Comparison of ENCODE assay signal across 14 mouse cellular contexts in the genomic region with DNA sequence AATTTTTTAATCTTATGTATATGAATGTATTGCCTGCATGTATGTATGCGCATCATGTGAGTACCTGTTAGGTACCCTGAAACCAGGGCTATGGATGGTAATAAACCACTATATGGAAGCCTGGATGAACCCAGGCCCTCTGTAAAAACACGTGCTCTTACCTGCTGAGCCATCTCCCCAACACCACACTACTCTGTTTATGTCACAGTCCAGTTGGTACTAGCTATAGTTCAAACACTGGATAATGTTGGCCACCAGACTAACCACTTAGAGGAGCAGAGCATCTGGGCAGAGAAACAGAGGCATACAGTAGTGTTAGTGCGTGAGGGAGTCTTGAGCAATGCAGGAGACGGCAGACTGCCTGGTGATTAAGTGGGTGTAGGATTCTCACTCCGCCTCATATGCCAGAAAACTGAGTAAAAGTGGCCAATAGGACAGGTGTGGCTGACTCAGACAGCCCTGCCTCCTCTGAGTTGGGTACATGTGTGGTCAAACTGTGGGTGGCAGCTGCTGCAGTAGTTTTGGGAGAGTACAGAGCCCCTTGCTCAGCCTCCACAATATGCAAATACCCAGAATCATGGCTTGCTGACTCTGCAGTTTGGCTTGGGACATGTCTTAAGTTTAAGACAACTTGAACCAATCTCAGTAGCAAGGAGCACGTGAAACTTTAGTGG. TPM values are rescaled to one million over a fixed set of nuclear protein-coding genes. Genes with fewer than 3 reads are reported as not detected.
A peak's percentile ranks its signal among the peaks of the same experiment; 100 is the strongest.
DNase-seq lines count a peak whose midpoint lies in the region; ATAC-seq and TF ChIP-seq lines count a peak whose summit lies in the region.
"Had no signal": no experiment of that assay in that cellular context is flagged by ENCODE, and none has a peak within 500 bp of the region (broad histone marks: within the 10 kb centered on the region; RNA-seq: fewer than 3 reads in every experiment).

No protein-coding gene starts in this region.

- no peak overlapping the region for H3K4me3 ChIP-seq in gastrocnemius, adult 2 months
- no peak overlapping the region for H3K4me3 ChIP-seq in lung, embryonic 16.5 days (ENCODE audit: low read length)
- no peak overlapping the region for H3K4me3 ChIP-seq in ES-E14 (ENCODE audit: insufficient read depth in 1 of 2, low read depth in 1 of 2, low read length in 2 of 2, poor library complexity in 1 of 2, severe bottlenecking in 1 of 2)
- no peak overlapping the region for H3K4me3 ChIP-seq in olfactory bulb, adult 2 months (ENCODE audit: insufficient read depth, low read depth, low read length)
- H3K4me3 ChIP-seq in forebrain, embryonic 12.5 days (replicated peaks), result no peak overlapping the region
- no peak overlapping the region for H3K4me3 ChIP-seq in midbrain, embryonic 16.5 days (ENCODE audit: low read depth, low read length)
- H3K4me3 ChIP-seq: embryonic facial prominence, embryonic 13.5 days; heart, embryonic 15.5 days; midbrain, embryonic 12.5 days; neural tube, embryonic 15.5 days had no signal

- no peak for TF ChIP-seq CTCF in gastrocnemius, adult 2 months (IDR thresholded peaks at IDR 0.05)
- TF ChIP-seq CTCF in olfactory bulb, adult 2 months (IDR thresholded peaks at IDR 0.05; ENCODE audit: insufficient read depth, low read depth, low read length), result no peak

- H3K27me3 ChIP-seq in lung, embryonic 16.5 days (ENCODE audit: control insufficient read depth, insufficient read depth, low read depth, low read length), result no peaks in the 10 kb centered on the region
- no peaks in the 10 kb centered on the region for H3K27me3 ChIP-seq in forebrain, embryonic 12.5 days
- no peaks in the 10 kb centered on the region for H3K27me3 ChIP-seq in midbrain, embryonic 16.5 days (ENCODE audit: control insufficient read depth, insufficient read depth, low read depth, low read length)
- H3K27me3 ChIP-seq: embryonic facial prominence, embryonic 13.5 days; heart, embryonic 15.5 days; midbrain, embryonic 12.5 days; neural tube, embryonic 15.5 days had no signal

- H3K36me3 ChIP-seq in lung, embryonic 16.5 days (ENCODE audit: control insufficient read depth, insufficient read depth, low read length), result no peaks in the 10 kb centered on the region
- H3K36me3 ChIP-seq in ES-E14 (ENCODE audit: control insufficient read depth, insufficient read depth, low read length, poor library complexity, severe bottlenecking), result no peaks in the 10 kb centered on the region
- H3K36me3 ChIP-seq in forebrain, embryonic 12.5 days (replicated peaks), result no peaks in the 10 kb centered on the region
- H3K36me3 ChIP-seq in midbrain, embryonic 16.5 days (ENCODE audit: control insufficient read depth, insufficient read depth, low read length), result no peaks in the 10 kb centered on the region
- H3K36me3 ChIP-seq: embryonic facial prominence, embryonic 13.5 days; heart, embryonic 15.5 days; midbrain, embryonic 12.5 days; neural tube, embryonic 15.5 days had no signal

- no peak for DNase-seq in gastrocnemius, adult 2 months
- no peak for DNase-seq in gastrocnemius, adult 8-10 months (ENCODE audit: low spot score in 2 of 2)
- no peak for DNase-seq in lung, postnatal 10 days
- no peak for DNase-seq in ES-E14 (ENCODE audit: low read depth, low spot score)
- DNase-seq: cerebellum, adult 11 months had no signal

- intact Hi-C loops in gastrocnemius, adult 2 months (cut with DNase I), result no loop called here

- H3K9ac ChIP-seq in lung, embryonic 16.5 days (ENCODE audit: low read length), result no peak overlapping the region
- H3K9ac ChIP-seq in ES-E14 (ENCODE audit: insufficient read depth, low read depth, low read length, poor library complexity, severe bottlenecking), result no peak overlapping the region
- no peak overlapping the region for H3K9ac ChIP-seq in forebrain, embryonic 12.5 days
- H3K9ac ChIP-seq in midbrain, embryonic 16.5 days (ENCODE audit: low read depth, low read length), result no peak overlapping the region
- H3K9ac ChIP-seq: embryonic facial prominence, embryonic 13.5 days; heart, embryonic 15.5 days; midbrain, embryonic 12.5 days; neural tube, embryonic 15.5 days had no signal

- TF ChIP-seq POLR2A in olfactory bulb, adult 2 months (IDR thresholded peaks at IDR 0.05; ENCODE audit: insufficient read depth, low read depth, low read length), result no peak

- in situ Hi-C loops in ES-E14 (cut with MboI; ENCODE audit: low sequenced_read_pairs in 2 of 2, unreplicated experiment in 2 of 2), result no loop called here

- no peaks in the 10 kb centered on the region for H3K9me3 ChIP-seq in lung, embryonic 16.5 days (ENCODE audit: control insufficient read depth, low read length)
- no peaks in the 10 kb centered on the region for H3K9me3 ChIP-seq in ES-E14 (ENCODE audit: control insufficient read depth, insufficient read depth, low read depth, low read length)
- no peaks in the 10 kb centered on the region for H3K9me3 ChIP-seq in forebrain, embryonic 12.5 days
- no peaks in the 10 kb centered on the region for H3K9me3 ChIP-seq in midbrain, embryonic 16.5 days (replicated peaks; ENCODE audit: control insufficient read depth, low read length, poor library complexity, severe bottlenecking)
- H3K9me3 ChIP-seq: embryonic facial prominence, embryonic 13.5 days; heart, embryonic 15.5 days; midbrain, embryonic 12.5 days; neural tube, embryonic 15.5 days had no signal

- no peak overlapping the region for H3K4me2 ChIP-seq in lung, embryonic 16.5 days (ENCODE audit: low read depth, low read length)
- H3K4me2 ChIP-seq in forebrain, embryonic 12.5 days, result no peak overlapping the region
- no peak overlapping the region for H3K4me2 ChIP-seq in midbrain, embryonic 16.5 days (ENCODE audit: low read length)
- H3K4me2 ChIP-seq: embryonic facial prominence, embryonic 13.5 days; heart, embryonic 15.5 days; liver, embryonic 11.5 days; midbrain, embryonic 12.5 days; neural tube, embryonic 15.5 days had no signal

- H3K4me1 ChIP-seq in lung, embryonic 16.5 days (replicated peaks; ENCODE audit: control insufficient read depth, insufficient read depth, low read length), result peaks cover 31% of the 10 kb centered on the region
- 0 out of 4 replicates have a peak, but pooled peaks cover 0 to 2% of the 10 kb centered on the region in 2 experiments for H3K4me1 ChIP-seq in ES-E14 (ENCODE audit: control insufficient read depth in 2 of 2, insufficient read depth in 2 of 2, low read length in 2 of 2, poor library complexity in 1 of 2)
- peaks cover 26% of the 10 kb centered on the region for H3K4me1 ChIP-seq in olfactory bulb, adult 2 months (ENCODE audit: control insufficient read depth, insufficient read depth, low read length)
- H3K4me1 ChIP-seq in forebrain, embryonic 12.5 days, result peaks cover 14% of the 10 kb centered on the region
- H3K4me1 ChIP-seq in midbrain, embryonic 16.5 days (ENCODE audit: control insufficient read depth, insufficient read depth, low read length), result peaks cover 14% of the 10 kb centered on the region

- peak overlapping the region; percentile 25 for H3K27ac ChIP-seq in gastrocnemius, adult 2 months
- H3K27ac ChIP-seq in lung, embryonic 16.5 days (ENCODE audit: low read length), result no peak overlapping the region
- H3K27ac ChIP-seq in ES-E14 (ENCODE audit: insufficient read depth, low read depth, low read length, poor library complexity, severe bottlenecking), result no peak overlapping the region
- peak overlapping the region; percentile 10; the same call in 1 of the 2 replicates for H3K27ac ChIP-seq in olfactory bulb, adult 2 months (ENCODE audit: insufficient read depth, low read depth, low read length)
- no peak overlapping the region for H3K27ac ChIP-seq in forebrain, embryonic 12.5 days
- no peak overlapping the region for H3K27ac ChIP-seq in midbrain, embryonic 16.5 days (ENCODE audit: low read length)
- H3K27ac ChIP-seq: embryonic facial prominence, embryonic 13.5 days; heart, embryonic 15.5 days; midbrain, embryonic 12.5 days; neural tube, embryonic 15.5 days had no signal

- 64% methylated on average over 6 of the region's 6 CpGs for WGBS in lung, embryonic 16.5 days
- 61% methylated on average over 6 of the region's 6 CpGs for WGBS in olfactory bulb, adult 2 months
- WGBS in forebrain, embryonic 12.5 days, result 90% methylated on average over 6 of the region's 6 CpGs
- WGBS in midbrain, embryonic 16.5 days, result 95% methylated on average over 6 of the region's 6 CpGs

- peak; percentile 66 for ATAC-seq in lung, embryonic 16.5 days (ENCODE audit: low read depth)
- ATAC-seq in forebrain, embryonic 12.5 days (ENCODE audit: low FRiP score), result no peak
- no peak for ATAC-seq in midbrain, embryonic 16.5 days

TF ChIP-seq in ES-E14, 5 proteins besides CTCF, POLR2A, EP300 and RAD21:
- TF ChIP-seq ZNF384 (IDR thresholded peaks at IDR 0.05; ENCODE audit: low read depth, low read length) (no peak), ZC3H11A (IDR thresholded peaks at IDR 0.05; ENCODE audit: borderline replicate concordance, low read depth, low read length) (no peak), MAFK (IDR thresholded peaks at IDR 0.05; ENCODE audit: insufficient read depth, low read depth, low read length) (peak; percentile 61), CHD2 (IDR thresholded peaks at IDR 0.05; ENCODE audit: low read depth, low read length) (no peak)
TF ChIP-seq in ES-E14: peak in this region for 1.

RNA-seq across cellular contexts. Expression of gene Lnx2, which starts 20.7 kb away (rescaled TPM):
- total RNA-seq in gastrocnemius, adult 2 months (2021), result 1 to 10 TPM; 3.3 to 3.4 TPM
- total RNA-seq in gastrocnemius, adult 8-10 months (2022), result 1 to 10 TPM; 1.8 to 2.0 (median 1.9) TPM
- polyA plus RNA-seq in lung, embryonic 16.5 days (2015; fragmentation: Nextera tagmentation; extraction: Ambion mirVana), result 19.7 and 19.8 TPM in 2 replicates
- total RNA-seq in ES-E14 (2012; rRNA removed), result 8.5 and 11.6 TPM in 2 replicates
- polyA plus RNA-seq in olfactory bulb, adult 2 months (2012; ENCODE audit: insufficient read depth, insufficient read length, low replicate concordance, missing spikeins), result not detected in 2 replicates
- 7.4 and 7.7 TPM in 2 replicates for polyA plus RNA-seq in forebrain, embryonic 12.5 days (2016; fragmentation: Nextera tagmentation; extraction: Ambion mirVana)
- polyA plus RNA-seq in midbrain, embryonic 16.5 days (2015; fragmentation: Nextera tagmentation; extraction: Ambion mirVana), result 4.5 and 5.0 TPM in 2 replicates

RNA-seq across cellular contexts. Expression of gene Polr1d, which starts 21.1 kb away (rescaled TPM):
- 10 to 100 TPM; 83.4 to 85.5 TPM for total RNA-seq in gastrocnemius, adult 2 months (2021)
- 10 to 100 TPM; 81.9 to 91.0 (median 83.4) TPM for total RNA-seq in gastrocnemius, adult 8-10 months (2022)
- polyA plus RNA-seq in lung, embryonic 16.5 days (2015; fragmentation: Nextera tagmentation; extraction: Ambion mirVana), result 118 and 120 TPM in 2 replicates
- total RNA-seq in ES-E14 (2012; rRNA removed), result 123 and 160 TPM in 2 replicates
- not detected in 2 replicates for polyA plus RNA-seq in olfactory bulb, adult 2 months (2012; ENCODE audit: insufficient read depth, insufficient read length, low replicate concordance, missing spikeins)
- 96.9 and 99.6 TPM in 2 replicates for polyA plus RNA-seq in forebrain, embryonic 12.5 days (2016; fragmentation: Nextera tagmentation; extraction: Ambion mirVana)
- 87.6 and 89.7 TPM in 2 replicates for polyA plus RNA-seq in midbrain, embryonic 16.5 days (2015; fragmentation: Nextera tagmentation; extraction: Ambion mirVana)

Comparison
In these comparisons a context has a peak if more than half of its experiments do, and no peak if none do; other contexts are left out.
1. H3K27ac ChIP-seq: peak in gastrocnemius, adult 2 months (single experiment) and olfactory bulb, adult 2 months (single experiment); none in lung, embryonic 16.5 days (single experiment), ES-E14 (single experiment), forebrain, embryonic 12.5 days (single experiment) and midbrain, embryonic 16.5 days (single experiment).